Mouse (Mus musculus): Measurements from ENCODE around the gene Gm5150. TPM values are rescaled to one million over a fixed set of nuclear protein-coding genes. Genes with fewer than 3 reads are reported as not detected.
"Not testable (repeated sequence)": the region's sequence is repeated elsewhere in the genome, so short reads cannot be mapped to it uniquely, and the experiment has no call there.

Gene Gm5150
- total and polyA plus RNA-seq, 3 experiments, result not detected

DNA sequence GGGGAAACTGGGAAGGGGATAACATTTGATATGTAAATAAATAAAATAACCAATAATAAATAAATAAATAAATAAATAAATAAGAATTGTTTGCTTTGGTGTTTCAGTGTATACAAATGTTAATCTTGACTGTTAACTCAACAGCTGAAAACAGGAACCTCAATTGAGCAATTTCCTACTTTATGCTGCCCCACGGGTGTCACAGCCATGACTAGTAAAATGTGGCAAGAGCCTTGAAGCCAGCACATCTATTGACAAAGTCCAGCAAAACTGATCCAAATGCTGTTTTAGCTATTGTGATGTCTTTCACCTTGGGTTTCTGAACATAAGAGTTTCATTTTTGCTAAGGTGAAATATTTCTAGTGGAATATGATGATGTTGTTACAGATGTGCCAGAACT, 1.6 kb upstream of the Gm5150 start:
- DNase-seq (ENCODE audit: low spot score) (no peak), ATAC-seq (ENCODE audit: extremely low read depth, insufficient number of reproducible peaks, low FRiP score, poor library complexity, severe bottlenecking) (no peak)
- no peaks in the 10 kb centered on the region for H3K4me1 ChIP-seq (ENCODE audit: insufficient read depth, low read depth, low read length)
- H3K27me3 ChIP-seq (ENCODE audit: insufficient read depth, low read length), result no peaks in the 10 kb centered on the region
- no peak overlapping the region for H3K4me3 ChIP-seq (ENCODE audit: low read depth, low read length)
- H3K9me3 ChIP-seq (replicated peaks), result no peaks in the 10 kb centered on the region
- H3K36me3 ChIP-seq (replicated peaks), result no peaks in the 10 kb centered on the region
- TF ChIP-seq CTCF (IDR thresholded peaks at IDR 0.05; ENCODE audit: low read depth, low read length) (no peak), TAL1 (conservative IDR thresholded peaks at IDR 0.05; ENCODE audit: low read depth, low read length) (no peak), GATA1 (IDR thresholded peaks at IDR 0.05; ENCODE audit: borderline replicate concordance, low read length) (no peak), GATA2 (IDR thresholded peaks at IDR 0.05; ENCODE audit: borderline replicate concordance, low read depth, low read length) (no peak), POLR2AphosphoS5 (IDR thresholded peaks at IDR 0.05; ENCODE audit: insufficient replicate concordance, low read depth, low read length) (no peak)

DNA sequence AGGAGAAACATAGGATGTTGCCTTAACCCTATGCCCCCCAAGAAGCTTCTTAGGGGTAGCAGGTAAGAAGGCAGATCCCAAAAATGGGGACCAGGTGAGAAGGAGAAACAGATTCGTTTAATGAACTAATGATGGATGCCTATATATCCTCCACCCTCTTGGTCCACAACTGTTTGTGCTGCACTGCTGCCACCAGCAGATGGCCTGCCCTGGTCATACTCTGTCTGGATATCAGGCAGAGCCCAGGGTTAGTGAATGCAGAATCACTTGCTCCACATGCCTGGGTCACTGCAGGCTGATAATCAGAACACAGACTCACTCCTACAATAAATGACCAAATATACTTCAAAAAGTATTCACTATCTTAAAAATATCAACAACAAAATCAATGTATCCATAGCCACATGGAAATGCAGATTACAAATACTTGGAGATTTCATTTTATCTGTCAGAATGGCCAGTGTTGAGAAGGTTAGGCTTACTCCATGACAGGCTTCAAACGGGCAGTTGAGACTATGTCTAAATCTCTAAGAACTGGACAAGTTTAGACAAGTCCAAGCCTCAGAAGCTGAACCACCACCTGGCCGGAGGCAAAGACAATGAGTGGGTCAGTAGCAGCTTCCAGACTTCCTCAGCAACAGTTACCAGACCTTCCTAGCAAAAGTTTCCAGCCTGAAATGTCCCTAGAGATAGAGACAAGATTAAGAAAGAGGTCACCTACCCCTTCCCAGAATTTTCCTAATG, 2.2 kb downstream of the Gm5150 start:
- Histone ChIP-seq H3K4me1 (ENCODE audit: insufficient read depth, low read depth, low read length) (no peaks in the 10 kb centered on the region), H3K4me3 (ENCODE audit: low read depth, low read length) (no peak overlapping the region), H3K9me3 (replicated peaks) (no peaks in the 10 kb centered on the region), H3K36me3 (replicated peaks) (no peaks in the 10 kb centered on the region), H3K27me3 (ENCODE audit: insufficient read depth, low read length) (no peaks in the 10 kb centered on the region)
- ATAC-seq (ENCODE audit: extremely low read depth, insufficient number of reproducible peaks, low FRiP score, poor library complexity, severe bottlenecking) (no peak), DNase-seq (ENCODE audit: low spot score) (no peak)
- TF ChIP-seq GATA1 (IDR thresholded peaks at IDR 0.05; ENCODE audit: borderline replicate concordance, low read length), result no peak
- no peak for TF ChIP-seq CTCF (IDR thresholded peaks at IDR 0.05; ENCODE audit: low read depth, low read length)
- no peak for TF ChIP-seq TAL1 (conservative IDR thresholded peaks at IDR 0.05; ENCODE audit: low read depth, low read length)
- TF ChIP-seq POLR2AphosphoS5 (IDR thresholded peaks at IDR 0.05; ENCODE audit: insufficient replicate concordance, low read depth, low read length), result no peak
- no peak for TF ChIP-seq GATA2 (IDR thresholded peaks at IDR 0.05; ENCODE audit: borderline replicate concordance, low read depth, low read length)

DNA sequence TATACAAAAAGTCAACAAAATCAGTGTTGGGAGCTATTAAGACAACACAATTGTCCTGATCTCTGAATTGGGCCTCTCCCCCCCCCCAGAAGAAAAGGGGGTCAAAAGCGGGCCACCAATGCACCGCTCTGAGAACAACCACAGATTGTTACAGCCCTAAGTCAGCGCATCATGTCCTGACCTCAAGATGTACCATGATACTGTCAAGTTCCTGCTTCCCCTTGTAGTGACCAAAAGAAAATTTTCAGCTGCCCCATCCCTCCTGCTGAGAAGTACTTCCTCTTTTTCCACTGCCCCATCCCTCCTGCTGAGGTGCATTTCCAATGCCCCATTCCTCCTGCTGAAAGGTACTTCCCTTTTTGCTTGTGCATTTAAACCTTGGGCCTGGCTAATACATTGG, 6.8 kb downstream of the Gm5150 start:
- not testable (repeated sequence) for H3K4me3 ChIP-seq (ENCODE audit: low read depth, low read length); H3K9me3 ChIP-seq (replicated peaks); H3K27me3 ChIP-seq (ENCODE audit: insufficient read depth, low read length); ATAC-seq (ENCODE audit: extremely low read depth, insufficient number of reproducible peaks, low FRiP score, poor library complexity, severe bottlenecking); H3K4me1 ChIP-seq (ENCODE audit: insufficient read depth, low read depth, low read length); DNase-seq (ENCODE audit: low spot score); H3K36me3 ChIP-seq (replicated peaks)

DNA sequence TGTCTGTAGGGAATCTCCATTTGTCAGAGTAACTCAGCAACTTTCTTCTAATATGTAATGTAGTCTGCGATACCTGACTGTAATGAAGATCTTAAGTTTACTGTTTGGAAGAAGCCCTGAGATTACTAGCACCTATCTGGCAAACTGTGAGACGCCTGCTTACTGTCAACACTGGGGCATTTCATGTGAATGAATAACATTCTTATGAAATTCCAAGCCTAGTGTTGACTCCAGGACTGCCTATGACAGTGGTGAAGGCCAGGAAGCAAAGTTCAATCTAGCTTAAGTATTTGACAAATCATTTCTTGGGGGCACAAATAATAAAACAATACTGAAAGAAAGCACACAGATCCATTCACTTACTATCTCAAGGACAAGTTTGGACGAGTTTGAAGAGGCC, 24.0 kb downstream of the Gm5150 start:
- ATAC-seq (ENCODE audit: extremely low read depth, insufficient number of reproducible peaks, low FRiP score, poor library complexity, severe bottlenecking), result no peak
- Histone ChIP-seq H3K4me3 (ENCODE audit: low read depth, low read length) (no peak overlapping the region), H3K27me3 (ENCODE audit: insufficient read depth, low read length) (no peaks in the 10 kb centered on the region), H3K4me1 (ENCODE audit: insufficient read depth, low read depth, low read length) (no peaks in the 10 kb centered on the region), H3K9me3 (replicated peaks) (no peaks in the 10 kb centered on the region), H3K36me3 (replicated peaks) (no peaks in the 10 kb centered on the region)
- no peak for DNase-seq (ENCODE audit: low spot score)
- TF ChIP-seq CTCF (IDR thresholded peaks at IDR 0.05; ENCODE audit: low read depth, low read length) (no peak), GATA2 (IDR thresholded peaks at IDR 0.05; ENCODE audit: borderline replicate concordance, low read depth, low read length) (no peak), GATA1 (IDR thresholded peaks at IDR 0.05; ENCODE audit: borderline replicate concordance, low read length) (no peak)

DNA sequence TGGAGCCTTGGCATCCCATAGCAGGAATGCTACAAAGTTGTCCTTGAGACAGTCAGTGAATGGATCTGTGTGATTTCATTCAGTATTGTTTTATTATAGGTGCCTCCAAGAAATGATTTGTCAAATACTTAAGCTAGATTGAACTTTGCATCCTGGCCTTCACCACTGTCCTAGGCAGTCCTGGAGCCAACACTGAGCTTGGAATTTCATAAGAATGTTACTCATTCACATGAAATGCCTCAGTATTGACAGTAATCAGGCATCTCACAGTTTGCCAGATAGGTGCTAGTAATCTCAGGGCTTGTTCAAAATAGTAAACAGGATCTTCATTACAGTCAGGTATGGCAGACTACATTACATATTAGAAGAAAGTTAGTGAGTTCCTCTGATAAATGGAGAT, 49.3 kb downstream of the Gm5150 start:
- TF ChIP-seq TAL1 (conservative IDR thresholded peaks at IDR 0.05; ENCODE audit: low read depth, low read length) (no peak), GATA2 (IDR thresholded peaks at IDR 0.05; ENCODE audit: borderline replicate concordance, low read depth, low read length) (no peak), GATA1 (IDR thresholded peaks at IDR 0.05; ENCODE audit: borderline replicate concordance, low read length) (no peak), POLR2AphosphoS5 (IDR thresholded peaks at IDR 0.05; ENCODE audit: insufficient replicate concordance, low read depth, low read length) (no peak), CTCF (IDR thresholded peaks at IDR 0.05; ENCODE audit: low read depth, low read length) (no peak)
- H3K4me3 ChIP-seq (ENCODE audit: low read depth, low read length), result no peak overlapping the region
- no peak for ATAC-seq (ENCODE audit: extremely low read depth, insufficient number of reproducible peaks, low FRiP score, poor library complexity, severe bottlenecking)
- no peaks in the 10 kb centered on the region for H3K36me3 ChIP-seq (replicated peaks)
- no peak for DNase-seq (ENCODE audit: low spot score)
- H3K9me3 ChIP-seq (replicated peaks), result no peaks in the 10 kb centered on the region; the same call in 1 of the 2 replicates
- no peaks in the 10 kb centered on the region for H3K4me1 ChIP-seq (ENCODE audit: insufficient read depth, low read depth, low read length)
- H3K27me3 ChIP-seq (ENCODE audit: insufficient read depth, low read length), result no peaks in the 10 kb centered on the region

Other genes with a start within 250 kb of the Gm5150 start
- not detected in 2 replicates for gene Sirpb1c, start 157.9 kb downstream of the Gm5150 start, total RNA-seq (2014; fragmentation: Nextera tagmentation)
- 0.33 and 0.46 TPM in 2 replicates for gene Sirpb1c, start 157.9 kb downstream of the Gm5150 start, total RNA-seq (2017)
- gene Sirpb1c, start 157.9 kb downstream of the Gm5150 start, polyA plus RNA-seq (2012), result not detected in 2 replicates